Mouse (Mus musculus) liver, adult 2 months (tissue): ENCODE measurements around the gene Sh3rf3.

Experiments used
- CTCF ChIP-seq: fragments of 200-500 bp; IDR thresholded peaks from 2 replicates; pipeline ENCODE4 v1.5.1; 2011; ENCODE audit warnings: low read depth, low read length, control low read depth
- POLR2A ChIP-seq: fragments of 200-500 bp; IDR thresholded peaks from 2 replicates; pipeline ENCODE4 v1.6.1; 2011; ENCODE audit warnings: low read length, control low read depth; ENCODE audit not compliant: insufficient read depth; ENCODE audit errors: extremely low read depth

- TF ChIP-seq POLR2A = no peak
- TF ChIP-seq CTCF = no peak
Observed at GRCm38 (mm10) chr10:58915301-58916245, 102.4 kb downstream of the Sh3rf3 start.
